Mouse (Mus musculus): ENCODE data around the gene Nt5c2.
"Not testable (repeated sequence)": the region's sequence is repeated elsewhere in the genome, so short reads cannot be mapped to it uniquely, and the experiment has no call there.

The Nt5c2 gene

DNA sequence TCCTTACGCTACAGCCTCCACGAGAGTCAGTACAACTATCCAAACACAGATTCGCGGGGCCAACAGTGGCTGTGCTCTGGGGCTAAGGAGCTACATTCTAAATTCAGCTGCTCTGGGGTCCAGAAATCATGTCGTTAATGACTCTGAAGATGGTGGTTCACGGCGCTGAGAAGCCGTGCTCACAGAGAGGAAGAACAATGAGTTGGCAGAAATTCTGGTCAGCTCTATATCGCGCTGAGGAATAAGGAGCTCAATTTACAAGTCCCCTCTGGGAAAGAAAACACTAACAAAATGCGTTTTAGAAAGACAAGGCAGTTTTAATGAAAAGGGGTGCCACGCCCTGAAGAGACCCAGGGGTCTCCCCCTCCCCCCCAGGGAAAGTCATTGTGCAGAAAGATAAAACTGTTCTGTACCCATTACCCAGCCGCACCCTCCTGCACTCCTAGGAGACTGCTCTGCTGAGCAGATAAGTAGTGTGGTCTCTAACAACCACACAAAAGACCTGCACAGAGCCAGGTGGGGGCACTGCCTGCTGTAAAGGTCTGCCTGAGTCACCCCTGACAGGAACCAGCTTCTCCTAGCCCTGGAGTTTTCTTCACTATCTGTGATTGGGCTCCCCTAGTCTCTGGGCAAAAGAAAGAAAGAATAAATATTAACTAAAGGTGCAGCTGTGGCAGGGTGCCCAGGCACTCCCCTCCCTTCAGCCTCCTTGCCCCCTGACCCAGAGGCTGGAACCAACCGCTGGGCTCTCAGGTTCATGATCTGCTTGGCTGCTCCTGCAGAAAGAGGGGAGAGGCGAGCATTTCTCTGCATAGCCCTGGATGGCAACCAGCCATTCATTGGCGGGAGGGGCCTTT lies 26.5 kb downstream of the Nt5c2 start:
- no peak for DNase-seq (ENCODE audit: low spot score)

GRCm38 (mm10) chr19:46987646-46988045 lies 27.3 kb downstream of the Nt5c2 start:
- no peak for DNase-seq (ENCODE audit: low spot score)

DNA sequence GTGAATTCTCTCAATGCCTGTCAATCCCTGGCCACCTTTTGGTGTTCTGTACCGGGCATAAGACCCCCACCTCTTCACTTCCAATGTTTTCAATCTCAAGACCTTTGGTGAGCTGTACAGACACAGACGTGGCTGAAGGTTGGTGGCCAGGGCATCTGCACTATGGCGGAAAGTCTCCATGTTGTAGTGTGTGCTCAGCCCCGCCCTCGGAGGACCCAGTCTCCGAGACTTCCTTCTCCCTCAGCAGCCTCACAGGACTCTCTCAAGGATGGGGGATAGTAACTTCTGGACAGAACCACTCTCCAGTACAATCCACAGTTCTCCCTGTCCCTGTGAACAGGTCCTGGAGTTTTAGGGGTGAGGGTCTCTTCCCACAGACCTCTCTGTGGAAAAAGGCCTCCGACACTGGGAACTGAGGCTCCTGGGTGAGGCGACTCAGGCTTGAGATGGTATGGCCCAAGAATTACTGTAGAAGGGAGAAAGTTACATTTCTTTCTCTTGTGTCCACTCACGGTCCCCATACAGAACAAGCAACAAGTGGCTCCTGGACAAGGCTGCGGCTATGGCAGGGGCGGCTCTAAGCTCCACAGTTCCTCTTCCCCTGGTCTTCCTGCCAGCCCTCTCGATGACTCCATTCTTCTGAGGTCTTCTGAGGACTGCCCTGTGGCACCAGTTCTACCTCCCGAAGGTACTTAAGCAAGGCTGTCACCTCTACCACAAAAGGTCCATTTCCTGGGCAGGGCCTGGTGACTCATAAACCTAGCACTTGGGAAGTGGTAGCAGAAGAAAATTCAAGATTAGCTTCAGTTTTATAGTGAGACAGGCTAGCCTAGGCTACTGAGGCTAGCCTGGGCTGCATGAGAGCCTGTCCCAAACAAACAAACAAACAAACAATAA lies 30.0 kb downstream of the Nt5c2 start:
- no peak for DNase-seq (ENCODE audit: low spot score)

DNA sequence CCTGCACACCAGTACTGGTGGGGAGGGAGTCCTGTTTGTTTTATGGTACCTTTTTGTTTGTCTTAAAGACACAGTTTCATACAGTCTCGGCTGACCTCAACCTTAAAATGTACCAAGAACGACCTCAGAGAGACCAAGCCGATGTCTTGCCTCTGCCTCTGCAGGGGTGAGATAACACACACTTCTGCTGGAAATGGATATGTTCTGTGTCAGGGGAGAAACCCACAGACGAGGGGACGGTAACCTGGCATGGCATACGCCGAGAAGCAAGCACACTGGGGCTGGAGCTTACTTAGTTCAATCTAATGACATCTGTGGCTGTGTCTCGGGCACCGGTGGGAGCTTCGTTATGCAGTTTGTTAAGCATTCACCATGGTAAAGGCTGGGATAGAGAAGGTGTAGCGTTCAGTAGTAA lies 31.0 kb downstream of the Nt5c2 start:
- no peak for DNase-seq (ENCODE audit: low spot score)

- DNase-seq (ENCODE audit: low spot score), result no peak
These were observed 31.5 kb downstream of the Nt5c2 start for GRCm38 (mm10) chr19:46983352-46983965.

- DNase-seq (ENCODE audit: low spot score), result no peak
These were observed 33.5 kb downstream of the Nt5c2 start for GRCm38 (mm10) chr19:46981462-46981861.

DNA sequence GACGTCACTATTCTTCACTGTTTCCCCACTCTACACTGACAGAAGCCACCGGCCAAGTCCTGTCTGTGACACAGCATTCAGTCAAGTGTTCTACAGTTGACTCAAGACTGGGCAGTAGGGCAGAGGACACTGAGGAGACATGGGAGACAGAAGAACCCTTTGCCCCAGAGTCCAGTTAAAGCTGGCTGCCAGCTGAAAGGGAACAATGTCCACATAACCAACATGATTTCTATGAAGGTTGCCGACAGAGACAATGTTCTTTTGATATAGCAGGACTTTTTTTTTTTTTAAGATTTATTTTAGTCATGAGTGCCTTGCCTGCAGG lies 35.2 kb downstream of the Nt5c2 start:
- no peak for DNase-seq (ENCODE audit: low spot score)

DNA sequence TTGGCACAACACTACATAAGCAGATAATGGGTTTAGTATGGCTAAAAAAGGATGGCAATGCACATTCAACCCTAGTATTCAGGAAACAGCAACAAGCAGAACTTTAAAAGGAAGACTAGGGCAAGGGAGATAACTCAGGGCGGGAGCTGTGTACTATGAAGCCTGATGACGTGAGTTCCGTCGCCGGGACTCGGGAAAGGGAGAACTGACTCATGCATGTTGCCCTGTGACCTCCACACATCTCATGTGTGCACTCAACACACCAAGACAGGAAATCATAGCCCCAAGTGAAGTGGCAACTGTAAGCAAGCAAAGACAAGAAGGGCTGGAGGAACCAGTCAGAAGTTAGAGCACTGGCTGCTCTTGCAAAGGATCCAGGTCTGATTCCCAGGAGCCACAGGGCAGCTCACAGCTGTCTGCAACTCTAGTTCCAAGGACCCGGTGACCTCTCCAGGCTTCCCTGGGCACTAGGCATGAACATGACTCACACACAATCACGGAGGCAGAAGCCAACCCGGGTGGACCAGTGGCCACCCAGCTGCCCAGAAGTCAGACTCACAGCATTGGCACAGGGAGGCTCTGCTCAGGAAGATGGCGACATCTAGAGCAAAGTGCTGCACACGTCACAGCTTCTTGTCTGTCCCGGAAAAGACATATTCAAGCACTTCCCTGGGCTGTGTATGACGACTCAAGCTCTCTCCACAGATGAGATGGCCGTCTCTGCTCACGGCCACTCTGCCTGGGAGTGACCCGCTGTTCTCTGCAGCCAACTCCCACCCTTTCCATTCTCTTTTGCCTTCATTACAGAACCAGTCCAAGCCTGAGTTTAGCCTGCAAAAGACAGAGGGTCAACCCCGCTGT lies 35.8 kb downstream of the Nt5c2 start:
- DNase-seq (ENCODE audit: low spot score), result no peak

DNA sequence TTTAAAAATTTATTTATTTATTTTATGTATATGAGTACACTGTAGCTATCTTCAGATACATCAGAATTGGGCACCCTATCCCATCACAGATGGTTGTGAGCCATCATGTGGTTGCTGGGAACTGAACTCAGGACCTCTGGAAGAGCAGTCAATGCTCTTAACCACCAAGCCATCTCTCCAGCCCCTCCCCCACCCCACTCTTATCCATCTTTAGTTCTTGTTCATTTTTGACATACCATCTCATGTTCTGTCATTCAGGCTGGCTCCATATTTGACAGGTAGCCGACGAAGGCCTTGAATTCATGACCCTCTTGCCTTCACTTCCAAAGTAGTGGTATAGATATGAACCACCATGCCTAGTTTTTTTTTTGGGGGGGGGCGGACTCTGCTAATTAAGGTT lies 36.9 kb downstream of the Nt5c2 start:
- not testable (repeated sequence) for DNase-seq (ENCODE audit: low spot score)

DNA sequence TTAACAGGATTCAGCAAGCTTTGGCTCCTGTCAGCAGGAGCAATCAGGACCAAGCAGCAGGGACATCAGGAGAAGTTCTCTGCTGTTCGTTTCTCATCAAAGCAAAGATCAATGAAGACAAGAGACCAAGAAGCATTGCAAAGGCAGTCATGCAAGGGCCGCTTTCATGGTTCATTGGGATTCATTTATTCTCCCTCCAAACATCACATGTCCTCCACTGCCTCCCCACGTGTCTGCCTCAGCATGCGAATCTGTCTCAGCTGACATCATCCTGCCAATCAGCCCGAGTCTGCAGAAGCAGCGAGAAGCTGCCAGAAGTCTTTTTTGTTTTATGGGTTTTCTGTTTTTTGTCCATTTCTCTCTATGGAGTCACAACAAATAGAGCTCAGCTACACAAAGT lies 37.5 kb downstream of the Nt5c2 start:
- DNase-seq (ENCODE audit: low spot score), result no peak

- no peak for DNase-seq (ENCODE audit: low spot score)
These were observed 38.2 kb downstream of the Nt5c2 start for GRCm38 (mm10) chr19:46976743-46977142.

DNA sequence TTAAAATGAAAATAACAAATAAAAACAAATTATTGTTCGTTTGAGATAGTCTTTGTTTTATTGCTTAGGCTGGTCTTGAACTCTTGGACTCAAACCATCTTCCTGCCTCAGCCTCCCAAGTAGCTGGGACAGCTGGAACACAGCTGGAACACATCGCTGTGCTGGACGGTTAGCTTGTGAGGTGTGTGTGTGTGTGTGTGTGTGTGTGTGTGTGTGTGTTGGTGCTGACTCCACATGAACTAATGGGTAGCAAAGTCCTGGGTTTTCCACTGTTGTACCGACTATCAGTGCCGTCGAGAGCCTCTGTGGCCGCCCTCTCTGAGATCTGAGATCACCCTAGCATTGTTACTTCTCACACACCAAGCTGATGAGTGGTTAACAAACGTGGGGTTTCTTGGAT lies 39.0 kb downstream of the Nt5c2 start:
- DNase-seq (ENCODE audit: low spot score), result no peak

DNA sequence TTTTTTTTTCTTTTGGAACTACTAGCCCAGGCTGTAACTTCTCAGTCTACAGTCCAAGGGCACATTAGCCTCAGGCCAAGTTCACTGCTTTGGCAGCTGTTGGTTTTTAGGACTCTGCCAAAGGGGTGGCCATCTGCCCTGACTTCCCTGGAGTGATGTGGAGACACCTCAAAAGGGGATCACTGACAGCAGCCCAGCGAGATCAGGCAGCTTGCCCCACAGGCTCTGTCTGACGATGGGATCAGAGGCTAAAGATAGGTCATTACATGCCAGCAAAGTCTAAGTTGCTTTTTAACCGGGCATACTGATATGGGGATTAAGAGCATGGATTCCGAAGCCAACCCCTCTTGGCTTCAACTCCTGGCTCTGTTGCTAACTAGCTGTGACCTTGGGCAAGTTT lies 39.4 kb downstream of the Nt5c2 start:
- no peak for DNase-seq (ENCODE audit: low spot score)

DNA sequence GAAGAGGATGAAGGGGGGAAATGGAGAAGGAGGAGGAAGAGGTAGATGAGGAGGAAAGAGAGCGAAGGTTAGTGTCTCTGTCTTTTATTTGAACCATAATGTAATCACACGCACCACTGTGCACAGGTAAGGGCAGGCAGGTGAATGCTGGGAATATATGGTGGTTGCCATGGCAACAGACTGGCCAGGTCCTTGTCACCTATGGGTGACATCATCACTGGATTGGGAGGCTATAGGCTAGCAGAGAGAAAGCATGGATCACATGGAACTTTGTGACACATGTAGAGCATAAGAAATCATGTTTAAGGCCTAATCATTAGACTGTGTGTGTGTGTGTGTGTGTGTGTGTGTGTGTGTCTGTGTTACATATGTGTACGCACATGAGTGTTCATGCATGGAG lies 42.8 kb downstream of the Nt5c2 start:
- no peak for DNase-seq (ENCODE audit: low spot score)

GRCm38 (mm10) chr19:46971712-46972111 lies 43.2 kb downstream of the Nt5c2 start:
- DNase-seq (ENCODE audit: low spot score), result no peak

DNA sequence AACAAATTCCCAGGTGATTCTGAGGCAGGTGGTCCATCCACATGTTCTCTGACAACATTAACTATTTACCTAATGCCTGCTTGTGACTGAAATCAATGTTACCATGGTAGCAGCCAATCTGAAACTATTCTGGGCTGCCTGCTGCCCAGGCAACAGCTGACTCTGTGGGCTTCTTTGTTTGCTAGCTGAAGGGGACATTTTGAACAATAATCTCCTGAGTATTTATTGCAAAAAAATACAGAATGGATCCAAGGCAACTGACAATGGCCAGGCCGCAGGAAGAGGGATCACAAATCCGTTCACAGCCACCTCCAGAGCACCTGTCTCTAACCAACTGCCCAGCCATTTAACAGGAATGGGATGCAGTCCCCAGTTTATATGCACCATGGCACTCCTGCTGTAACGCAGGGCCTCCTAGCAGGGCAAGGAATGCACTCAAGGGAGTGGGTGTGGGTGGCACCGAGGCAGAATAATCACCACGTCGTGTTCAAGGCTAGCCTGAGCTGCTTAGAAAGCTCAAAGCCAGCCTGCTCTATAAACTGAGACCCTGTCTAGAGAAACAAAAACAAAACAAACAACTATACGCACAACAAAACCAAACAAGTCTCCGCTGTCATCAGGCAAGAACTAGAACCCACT lies 43.8 kb downstream of the Nt5c2 start:
- no peak for DNase-seq (ENCODE audit: low spot score)

GRCm38 (mm10) chr19:46970121-46970729 lies 44.7 kb downstream of the Nt5c2 start:
- DNase-seq (ENCODE audit: low spot score), result no peak

- no peak for DNase-seq (ENCODE audit: low spot score)
These were observed 45.5 kb downstream of the Nt5c2 start for GRCm38 (mm10) chr19:46969286-46969985.

GRCm38 (mm10) chr19:46968833-46969232 lies 46.1 kb downstream of the Nt5c2 start:
- DNase-seq (ENCODE audit: low spot score), result no peak

GRCm38 (mm10) chr19:46967861-46968260 lies 47.1 kb downstream of the Nt5c2 start:
- no peak for DNase-seq (ENCODE audit: low spot score)

Measured in left cerebral cortex, adult 11 months (tissue).